Mouse (Mus musculus): ENCODE data around the gene Sp6.

- TF ChIP-seq POLR2A (IDR thresholded peaks at IDR 0.05; ENCODE audit: extremely low read depth, insufficient read depth, low read length), result peak; percentile 56
- TF ChIP-seq CTCF (IDR thresholded peaks at IDR 0.05; ENCODE audit: low read depth, low read length), result no peak
These were observed 28.1 kb downstream of the Sp6 start, which contains the start of the genes Lrrc46 and Mrpl10 for GRCm38 (mm10) chr11:97041022-97041899.
